Comparison of ENCODE assay signal across 11 mouse cellular contexts in genomic region chr3:52767276-52767675, GRCm38 (mm10).
A peak's percentile ranks its signal among the peaks of the same experiment; 100 is the strongest.
DNase-seq lines count a peak whose midpoint lies in the region; ATAC-seq and TF ChIP-seq lines count a peak whose summit lies in the region.
"Had no signal": no experiment of that assay in that cellular context is flagged by ENCODE, and none has a peak within 500 bp of the region (broad histone marks: within the 10 kb centered on the region; RNA-seq: fewer than 3 reads in every experiment).

No protein-coding gene starts in this region.

- peak; percentile 2; the same call in 1 of the 2 replicates for ATAC-seq in forebrain, embryonic 14.5 days
- ATAC-seq in forebrain, postnatal 0 days: no peak
- peak; percentile 84 for ATAC-seq in granulocyte monocyte progenitor cell, adult 5-6 weeks (replicated peaks; ENCODE audit: poor library complexity, severe bottlenecking)
- ATAC-seq in activated CD4-positive, CD25-positive, alpha-beta regulatory T cell, adult 4 months: no peak

- WGBS in forebrain, embryonic 14.5 days: 42% methylated on average over 10 of the region's 10 CpGs
- 42% methylated on average over 10 of the region's 10 CpGs for WGBS in forebrain, postnatal 0 days
- WGBS in lung, adult 2 months: 38% methylated on average over 10 of the region's 10 CpGs

- H3K9me3 ChIP-seq in forebrain, embryonic 14.5 days (replicated peaks; ENCODE audit: control insufficient read depth, low read length): no peaks in the 10 kb centered on the region
- no peaks in the 10 kb centered on the region for H3K9me3 ChIP-seq in forebrain, postnatal 0 days (ENCODE audit: low read length)
- H3K9me3 ChIP-seq: embryonic facial prominence, embryonic 15.5 days; hindbrain, embryonic 15.5 days; lung, embryonic 15.5 days had no signal

- DNase-seq in forebrain, embryonic 14.5 days (ENCODE audit: low spot score): no peak
- no peak for DNase-seq in forebrain, postnatal 0 days
- DNase-seq in lung, adult 2 months: no peak
- no peak for DNase-seq in lung, postnatal 25 days (ENCODE audit: low spot score)
- DNase-seq in kidney, postnatal 4 days: peak; percentile 22 to 37
- DNase-seq in cerebellum, postnatal 25 days: no peak

- no peak for TF ChIP-seq CTCF in forebrain, postnatal 0 days (IDR thresholded peaks at IDR 0.05; ENCODE audit: low read depth)
- TF ChIP-seq CTCF in lung, adult 2 months (IDR thresholded peaks at IDR 0.05; ENCODE audit: insufficient read depth, low read length): peak; percentile 5; the same call in 1 of the 2 replicates

- no peak overlapping the region for H3K9ac ChIP-seq in forebrain, embryonic 14.5 days (ENCODE audit: low read length)
- H3K9ac ChIP-seq in forebrain, postnatal 0 days: no peak overlapping the region
- H3K9ac ChIP-seq: embryonic facial prominence, embryonic 15.5 days; hindbrain, embryonic 15.5 days; lung, embryonic 15.5 days had no signal

- no peak for TF ChIP-seq POLR2A in lung, adult 2 months (IDR thresholded peaks at IDR 0.05; ENCODE audit: borderline replicate concordance, extremely low read depth, low read depth, low read length)

- H3K27me3 ChIP-seq in forebrain, embryonic 14.5 days (replicated peaks; ENCODE audit: control insufficient read depth, insufficient read depth, low read length): no peaks in the 10 kb centered on the region
- no peaks in the 10 kb centered on the region for H3K27me3 ChIP-seq in forebrain, postnatal 0 days (ENCODE audit: insufficient read depth, low read length)
- H3K27me3 ChIP-seq: hindbrain, embryonic 15.5 days; lung, embryonic 15.5 days had no signal

- no peak overlapping the region for H3K4me3 ChIP-seq in forebrain, embryonic 14.5 days (ENCODE audit: low read depth, low read length)
- no peak overlapping the region for H3K4me3 ChIP-seq in forebrain, postnatal 0 days (ENCODE audit: low read depth, low read length)
- no peak overlapping the region for H3K4me3 ChIP-seq in lung, adult 2 months (replicated peaks; ENCODE audit: extremely low read depth, low read depth, low read length)
- H3K4me3 ChIP-seq: embryonic facial prominence, embryonic 15.5 days; hindbrain, embryonic 15.5 days; lung, embryonic 15.5 days had no signal

- H3K4me1 ChIP-seq in forebrain, embryonic 14.5 days (ENCODE audit: control insufficient read depth, insufficient read depth, low read length): peaks cover 5% of the 10 kb centered on the region; the same call in 1 of the 2 replicates
- H3K4me1 ChIP-seq in forebrain, postnatal 0 days (ENCODE audit: insufficient read depth): no peaks in the 10 kb centered on the region; the same call in 1 of the 2 replicates
- H3K4me1 ChIP-seq in lung, adult 2 months (ENCODE audit: control insufficient read depth, insufficient read depth, low read length): peaks cover 8% of the 10 kb centered on the region; the same call in 1 of the 2 replicates

- H3K4me2 ChIP-seq in forebrain, embryonic 14.5 days (ENCODE audit: low read length): no peak overlapping the region
- H3K4me2 ChIP-seq in forebrain, postnatal 0 days (ENCODE audit: low read depth): no peak overlapping the region
- H3K4me2 ChIP-seq: embryonic facial prominence, embryonic 15.5 days; hindbrain, embryonic 15.5 days; lung, embryonic 15.5 days had no signal

- no peaks in the 10 kb centered on the region for H3K36me3 ChIP-seq in forebrain, embryonic 14.5 days (ENCODE audit: control insufficient read depth, insufficient read depth, low read length)
- H3K36me3 ChIP-seq in forebrain, postnatal 0 days (ENCODE audit: insufficient read depth): no peaks in the 10 kb centered on the region
- H3K36me3 ChIP-seq: embryonic facial prominence, embryonic 15.5 days; hindbrain, embryonic 15.5 days; lung, embryonic 15.5 days had no signal

- H3K27ac ChIP-seq in forebrain, embryonic 14.5 days (ENCODE audit: low read depth, low read length): peak overlapping the region; percentile 15; the same call in 1 of the 2 replicates
- H3K27ac ChIP-seq in forebrain, postnatal 0 days (ENCODE audit: low read depth, low read length): no peak overlapping the region
- H3K27ac ChIP-seq: embryonic facial prominence, embryonic 15.5 days; hindbrain, embryonic 15.5 days; lung, embryonic 15.5 days had no signal

Comparison
In these comparisons a context has a peak if more than half of its experiments do, and no peak if none do; other contexts are left out.
1. ATAC-seq: peak in forebrain, embryonic 14.5 days (single experiment) and granulocyte monocyte progenitor cell, adult 5-6 weeks (single experiment); none in forebrain, postnatal 0 days (single experiment) and activated CD4-positive, CD25-positive, alpha-beta regulatory T cell, adult 4 months (single experiment).
2. DNase-seq: peak in kidney, postnatal 4 days (2 of 2); none in forebrain, embryonic 14.5 days (single experiment), forebrain, postnatal 0 days (single experiment), lung, adult 2 months (single experiment), lung, postnatal 25 days (single experiment) and cerebellum, postnatal 25 days (0 of 2).